Mouse (Mus musculus) intestine, postnatal 0 days (tissue): ENCODE data around the gene AC153137.1. TPM values are rescaled to one million over a fixed set of nuclear protein-coding genes. Genes with fewer than 3 reads are reported as not detected.

Source experiments
- ATAC-seq: fragments of 200-750 bp; cut with Nextera tagmentation; 2 replicates; pipeline ENCODE4 v1.8.0; 2017; ENCODE audit warnings: mild to moderate bottlenecking, moderate TSS enrichment, moderate library complexity
- H3K27ac ChIP-seq: fragments of 300-500 bp; sonication (generic); 2 replicates; pipeline ENCODE4 v1.5.1; 2014; ENCODE audit warnings: mild to moderate bottlenecking, low read depth, low read length, moderate library complexity
- H3K27me3 ChIP-seq: fragments of 300-500 bp; sonication (generic); replicated peaks from 2 replicates; pipeline ENCODE4 v1.6.1; 2014; ENCODE audit warnings: low read length, mixed read lengths; ENCODE audit not compliant: control insufficient read depth, insufficient read depth
- H3K36me3 ChIP-seq: fragments of 300-500 bp; sonication (generic); 2 replicates; pipeline ENCODE4 v1.6.1; 2014; ENCODE audit warnings: mild to moderate bottlenecking, moderate library complexity; ENCODE audit not compliant: control insufficient read depth, insufficient read depth
- H3K4me1 ChIP-seq: fragments of 300-500 bp; sonication (generic); replicated peaks from 2 replicates; pipeline ENCODE4 v1.6.1; 2014; ENCODE audit warnings: antibody characterized with exemption, low read length, mixed read lengths; ENCODE audit not compliant: control insufficient read depth, insufficient read depth
- H3K4me2 ChIP-seq: fragments of 300-500 bp; sonication (generic); replicated peaks from 2 replicates; pipeline ENCODE4 v1.6.1; 2014; ENCODE audit warnings: low read depth, mild to moderate bottlenecking, moderate library complexity
- H3K4me3 ChIP-seq: fragments of 300-500 bp; sonication (generic); 2 replicates; pipeline ENCODE4 v1.5.1; 2014; ENCODE audit warnings: low read depth, low read length
- H3K9ac ChIP-seq: fragments of 300-500 bp; sonication (generic); 2 replicates; pipeline ENCODE4 v1.6.1; 2014; ENCODE audit warnings: mild to moderate bottlenecking, low read depth, low read length
- H3K9me3 ChIP-seq: fragments of 300-500 bp; sonication (generic); 2 replicates; pipeline ENCODE4 v1.6.1; 2016; ENCODE audit warnings: mixed run types; ENCODE audit not compliant: control insufficient read depth
- CTCF ChIP-seq: sonication (generic); IDR thresholded peaks from 2 replicates; pipeline ENCODE4 v1.5.1; 2016; ENCODE audit warnings: low read depth, mild to moderate bottlenecking, control low read depth, antibody characterized with exemption, moderate library complexity
- WGBS: fragments of 180-500 bp; shearing (Covaris S2); extraction: QIAGEN DNeasy Blood & Tissue Kit; methylation state at CpG from one replicate; pipeline ENCODE4 v1.1.7; 2014; 5-methylcytosine and 5-hydroxymethylcytosine counted together
- polyA plus RNA-seq: library from polyadenylated mRNA; unstranded; fragments of >200 nt; fragmentation: Nextera tagmentation; extraction: Ambion mirVana; gene quantifications from 2 replicates; pipeline ENCODE4 v1.2.1, GENCODE M21; 2015

The AC153137.1 gene
- polyA plus RNA-seq, 1 experiment from 2014 or later = not detected

GRCm38 (mm10) chr1:30940571-30940970, 37.2 kb downstream of the AC153137.1 start:
- ATAC-seq = peak; percentile 66
- no peaks in the 10 kb centered on the region for H3K27me3 ChIP-seq
- no peak overlapping the region for H3K27ac ChIP-seq
- peaks cover 25% of the 10 kb centered on the region for H3K36me3 ChIP-seq
- no peak overlapping the region for H3K4me3 ChIP-seq
- no peaks in the 10 kb centered on the region for H3K9me3 ChIP-seq
- no peak overlapping the region for H3K4me2 ChIP-seq
- H3K9ac ChIP-seq = no peak overlapping the region
- TF ChIP-seq CTCF = no peak
- 39% methylated on average over 3 of the region's 3 CpGs for WGBS
- no peaks in the 10 kb centered on the region for H3K4me1 ChIP-seq

GRCm38 (mm10) chr1:30938392-30938791, 39.4 kb downstream of the AC153137.1 start:
- Histone ChIP-seq H3K9me3 (no peaks in the 10 kb centered on the region), H3K36me3 (peaks cover 6% of the 10 kb centered on the region), H3K9ac (no peak overlapping the region), H3K4me3 (no peak overlapping the region), H3K27me3 (no peaks in the 10 kb centered on the region), H3K27ac (no peak overlapping the region), H3K4me1 (no peaks in the 10 kb centered on the region), H3K4me2 (no peak overlapping the region)
- 82% methylated on average over 7 of the region's 7 CpGs for WGBS
- no peak for ATAC-seq
- TF ChIP-seq CTCF = no peak

GRCm38 (mm10) chr1:30937396-30937965, 40.3 kb downstream of the AC153137.1 start:
- H3K9me3 ChIP-seq = no peaks in the 10 kb centered on the region
- H3K9ac ChIP-seq = no peak overlapping the region
- H3K4me3 ChIP-seq = no peak overlapping the region
- ATAC-seq = no peak
- TF ChIP-seq CTCF = no peak
- no peaks in the 10 kb centered on the region for H3K4me1 ChIP-seq
- H3K27me3 ChIP-seq = no peaks in the 10 kb centered on the region
- WGBS = 40% methylated on average over 8 of the region's 8 CpGs
- no peak overlapping the region for H3K4me2 ChIP-seq
- no peak overlapping the region for H3K27ac ChIP-seq
- H3K36me3 ChIP-seq = 0 out of 2 replicates have a peak, but pooled peaks cover 4% of the 10 kb centered on the region

- Histone ChIP-seq H3K27me3 (no peaks in the 10 kb centered on the region), H3K9ac (no peak overlapping the region), H3K36me3 (0 out of 2 replicates have a peak, but pooled peaks cover 4% of the 10 kb centered on the region), H3K27ac (no peak overlapping the region), H3K4me1 (no peaks in the 10 kb centered on the region), H3K4me2 (no peak overlapping the region), H3K9me3 (no peaks in the 10 kb centered on the region), H3K4me3 (no peak overlapping the region)
- WGBS = 84% methylated on average over 2 of the region's 2 CpGs
- no peak for ATAC-seq
- TF ChIP-seq CTCF = no peak
Measured at GRCm38 (mm10) chr1:30936488-30936887, 41.3 kb downstream of the AC153137.1 start.

- Histone ChIP-seq H3K4me1 (no peaks in the 10 kb centered on the region), H3K4me2 (no peak overlapping the region), H3K4me3 (no peak overlapping the region), H3K9me3 (no peaks in the 10 kb centered on the region), H3K36me3 (no peaks in the 10 kb centered on the region), H3K9ac (no peak overlapping the region), H3K27ac (no peak overlapping the region), H3K27me3 (no peaks in the 10 kb centered on the region)
- peak; percentile 67 for TF ChIP-seq CTCF
- WGBS = 66% methylated on average over 2 of the region's 2 CpGs
- 0 out of 2 replicates have a peak, but pooled peaks have one; percentile 38 for ATAC-seq
Measured at GRCm38 (mm10) chr1:30930823-30931222, 46.9 kb downstream of the AC153137.1 start.

- Histone ChIP-seq H3K27me3 (no peaks in the 10 kb centered on the region), H3K27ac (no peak overlapping the region), H3K9ac (no peak overlapping the region), H3K4me2 (no peak overlapping the region), H3K4me3 (no peak overlapping the region), H3K36me3 (no peaks in the 10 kb centered on the region), H3K4me1 (no peaks in the 10 kb centered on the region), H3K9me3 (no peaks in the 10 kb centered on the region)
- ATAC-seq = no peak
- TF ChIP-seq CTCF = no peak
- 63% methylated on average over 2 of the region's 2 CpGs for WGBS
Measured at GRCm38 (mm10) chr1:30930194-30930593, 47.6 kb downstream of the AC153137.1 start.

Other genes starting within 250 kb of the AC153137.1 start
- 15.3 and 16.8 TPM in 2 replicates for gene Phf3, start 104.0 kb downstream of the AC153137.1 start, polyA plus RNA-seq
- not detected in 2 replicates for gene Lgsn, start 198.4 kb upstream of the AC153137.1 start, polyA plus RNA-seq
- gene 4931428L18Rik, start 244.7 kb upstream of the AC153137.1 start, polyA plus RNA-seq = 0.16 TPM in 1 of 2 replicates, not detected in the other
- not detected in 2 replicates for gene Pih1d3, start 244.9 kb upstream of the AC153137.1 start, polyA plus RNA-seq